Mouse (Mus musculus) large intestine, adult 2 months (tissue): ENCODE results near the gene Ess2. TPM values are rescaled to one million over a fixed set of nuclear protein-coding genes. Genes with fewer than 3 reads are reported as not detected.

Source experiments
- DNase-seq: peaks from one replicate; pipeline ENCODE4 v3.0.0-alpha.2; 2012; ENCODE audit warnings: low read depth, low spot score
- WGBS: fragments of 180-500 bp; shearing (Covaris S2); methylation state at CpG from one replicate; pipeline ENCODE4 v1.1.7; 2018; 5-methylcytosine and 5-hydroxymethylcytosine counted together
- polyA plus RNA-seq: library from polyadenylated mRNA; depleted of rRNA; stranded (reverse); fragments of >200 nt; gene quantifications from 2 replicates; pipeline ENCODE4 v1.2.3, GENCODE M21; 2012

The Ess2 gene
- polyA plus RNA-seq, 1 experiment = 12.1 TPM

DNA sequence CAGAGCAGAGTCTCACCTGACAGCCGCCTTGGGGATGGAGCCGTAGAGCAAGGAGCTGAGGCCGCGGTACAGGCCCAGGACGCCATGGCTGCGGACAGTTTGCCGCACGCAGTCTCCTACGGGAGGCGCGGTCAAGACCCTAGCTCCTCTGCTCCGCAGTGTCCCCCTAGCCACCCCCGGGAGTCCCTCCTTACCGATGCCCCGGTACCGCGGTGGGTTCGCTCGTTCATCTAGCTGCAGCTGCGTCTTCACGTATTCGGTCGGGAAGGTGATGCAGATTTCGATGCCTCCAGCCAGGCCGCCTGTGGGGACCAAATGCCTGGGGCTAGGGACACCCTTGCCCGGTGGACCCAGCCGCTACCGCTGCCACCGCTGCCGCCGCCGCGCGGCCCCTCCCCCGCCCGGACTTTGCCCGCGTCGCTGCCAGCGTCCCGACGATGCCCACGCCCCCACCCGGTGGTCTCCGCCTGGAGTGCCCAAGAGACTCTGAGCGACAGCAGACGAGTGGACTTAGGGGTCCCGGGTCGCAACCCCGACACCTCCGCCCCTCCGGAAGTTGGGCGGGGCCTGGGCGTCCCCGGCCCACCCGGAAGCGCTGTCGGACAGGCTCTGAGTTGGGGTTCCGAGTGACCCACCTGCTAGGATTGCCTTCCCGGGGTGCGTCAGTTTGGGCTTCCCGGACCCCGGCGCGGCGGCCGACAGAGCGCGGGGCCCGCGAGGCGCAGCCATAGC lies 16.4 kb upstream of the Ess2 start:
- WGBS = 1% methylated on average over 66 of the region's 72 CpGs
- DNase-seq = no peak

DNA sequence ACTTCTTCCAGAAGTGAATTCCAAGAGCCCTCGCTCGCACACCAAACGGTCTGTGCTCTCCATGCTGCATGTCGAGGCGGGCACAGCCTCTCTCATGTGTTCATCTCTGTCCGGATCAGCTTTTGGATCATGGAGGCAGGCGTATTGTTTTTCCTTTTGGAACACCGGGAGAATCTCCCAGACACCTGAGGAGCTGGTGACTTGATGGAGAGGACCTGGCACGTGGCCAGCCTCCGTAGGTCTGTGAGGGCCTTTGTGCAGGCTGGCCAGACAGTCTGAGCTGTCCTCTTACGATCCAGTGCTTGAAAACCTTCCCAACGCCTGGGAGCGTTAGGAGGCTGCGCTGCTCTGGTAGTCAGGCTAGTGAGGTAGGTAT lies 11.0 kb upstream of the Ess2 start:
- no peak for DNase-seq
- WGBS = under 1% methylated on average over 14 of the region's 14 CpGs

GRCm38 (mm10) chr16:17921325-17922162 lies 10.4 kb upstream of the Ess2 start:
- DNase-seq = peak; percentile 85
- whole genome bisulfite sequencing = under 1% methylated on average over 47 of the region's 47 CpGs

DNA sequence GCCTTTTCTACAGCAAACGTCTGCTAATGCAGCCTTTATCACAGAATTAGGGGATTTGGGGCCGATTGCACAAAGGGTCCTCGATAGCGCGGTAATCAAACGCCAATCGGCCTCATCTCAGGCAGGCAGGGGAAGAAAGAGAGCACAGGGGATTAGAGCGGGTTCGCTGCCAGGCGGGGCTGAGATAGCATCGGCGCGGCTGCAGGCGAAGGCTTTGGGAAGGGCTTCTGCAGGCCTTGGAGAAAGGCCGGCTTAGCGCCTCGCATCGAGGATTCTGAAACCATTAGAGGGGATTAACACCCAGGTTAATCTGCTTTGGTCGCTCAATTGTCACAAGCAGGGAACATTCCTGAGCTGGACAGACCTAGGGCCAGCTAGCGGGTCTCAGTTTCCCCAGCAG lies 9.4 kb upstream of the Ess2 start:
- no peak for DNase-seq
- WGBS = 47% methylated on average over 20 of the region's 20 CpGs

GRCm38 (mm10) chr16:17914307-17915249 lies 3.4 kb upstream of the Ess2 start, which contains the start of gene Gsc2:
Gene Gsc2, minus strand, starts transcription at chr16:17915059.
- no peak for DNase-seq
- WGBS = 1% methylated on average over 105 of the region's 106 CpGs

- no peak for DNase-seq
- WGBS = 93% methylated on average over 14 of the region's 14 CpGs
Observed at GRCm38 (mm10) chr16:17898462-17898861, 12.7 kb downstream of the Ess2 start, which contains the start of the genes Dgcr2 and Tssk2. Gene Dgcr2, minus strand, starts transcription at chr16:17898562. Gene Tssk2, plus strand, starts transcription at chr16:17898637.

DNA sequence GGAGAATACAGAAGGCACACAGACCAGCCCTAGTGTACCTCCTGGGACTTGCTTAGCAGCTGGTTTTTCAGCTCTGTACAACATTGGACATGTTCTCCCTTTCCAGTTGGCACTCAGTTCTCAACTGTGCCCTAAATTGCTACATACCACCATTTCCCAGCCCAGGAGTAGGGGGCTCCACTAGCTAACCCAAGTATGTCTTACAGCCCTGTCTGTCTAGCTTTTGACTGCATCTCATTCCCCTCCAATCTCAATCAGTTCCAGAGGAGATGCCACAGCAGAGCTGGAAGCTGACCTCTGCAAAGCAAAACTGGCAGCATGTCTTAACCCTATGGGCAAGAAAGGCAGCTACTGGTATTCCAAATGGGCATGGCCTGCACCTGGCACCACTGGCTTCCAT lies 15.1 kb downstream of the Ess2 start:
- DNase-seq = no peak

- 87% methylated on average over 2 of the region's 2 CpGs for WGBS
- no peak for DNase-seq
Observed at GRCm38 (mm10) chr16:17893923-17894322, 17.2 kb downstream of the Ess2 start, which contains the start of gene Tssk1. Gene Tssk1, plus strand, starts transcription at chr16:17894223.

- no peak for DNase-seq
- WGBS = 14% methylated on average over 3 of the region's 3 CpGs
Observed at GRCm38 (mm10) chr16:17892606-17893005, 18.5 kb downstream of the Ess2 start.

- WGBS = under 1% methylated on average over 38 of the region's 38 CpGs
Observed at GRCm38 (mm10) chr16:17891567-17891959, 19.6 kb downstream of the Ess2 start, which contains the start of gene Gm20518. Gene Gm20518, minus strand, starts transcription at chr16:17891671.

DNA sequence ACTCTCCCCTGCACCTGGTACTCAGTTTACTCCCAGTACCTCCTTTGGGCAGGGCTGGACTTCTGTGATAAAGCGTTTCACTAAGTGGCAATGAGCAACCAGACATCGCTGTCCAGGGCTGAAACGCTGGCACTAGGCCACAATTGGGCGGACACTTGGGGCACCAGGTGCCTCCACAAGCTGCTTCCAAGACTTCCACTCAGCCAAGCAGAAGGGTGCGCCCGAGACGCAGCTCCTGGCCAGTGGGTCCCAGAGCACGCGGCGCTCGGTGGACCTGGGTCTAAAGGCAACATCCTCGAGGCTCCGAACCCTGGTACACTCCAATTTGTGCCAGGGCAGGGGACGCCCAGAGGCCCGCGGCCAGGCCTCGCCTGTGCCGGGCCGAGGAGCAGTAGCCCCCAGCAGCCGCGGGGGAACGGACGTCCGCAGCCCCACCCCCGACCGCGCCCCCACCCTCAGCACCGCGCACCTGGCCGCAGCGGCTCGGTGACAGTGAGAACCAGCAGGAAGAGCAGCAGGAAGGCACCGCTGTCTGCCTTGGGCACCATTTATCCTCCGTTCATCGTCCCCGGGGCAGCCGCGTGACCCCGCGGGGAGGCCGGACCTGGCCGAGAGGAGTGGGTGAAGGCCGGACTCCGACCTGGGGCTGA lies 20.1 kb downstream of the Ess2 start:
- WGBS = under 1% methylated on average over 44 of the region's 44 CpGs
- DNase-seq = peak; percentile 89

More at GRCm38 (mm10) chr16:17891567-17891959, 19.6 kb downstream of the Ess2 start, which contains the start of gene Gm20518:
- DNase-seq = peak; percentile 91

DNA sequence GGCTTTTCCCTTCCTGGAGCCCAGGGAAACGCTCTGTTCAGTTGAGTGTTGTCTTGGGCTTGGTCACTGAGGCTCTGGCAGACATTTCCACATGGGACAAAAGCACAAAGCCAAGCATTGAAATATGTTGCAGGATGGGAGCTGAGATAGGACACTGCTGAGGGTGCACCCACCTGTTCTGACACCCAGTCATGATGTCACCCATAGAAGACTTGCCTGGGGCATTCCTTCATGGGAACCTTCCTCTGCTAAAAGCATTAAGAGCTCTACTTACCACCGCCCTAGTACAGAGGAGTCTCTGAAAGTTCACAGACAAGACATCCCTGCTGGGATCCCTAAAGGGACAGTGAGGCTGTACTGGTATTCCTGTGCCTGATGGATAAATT lies 20.8 kb downstream of the Ess2 start:
- 21% methylated on average over 2 of the region's 2 CpGs for WGBS

GRCm38 (mm10) chr16:17889689-17890341 lies 21.3 kb downstream of the Ess2 start:
- no peak for DNase-seq
- WGBS = 57% methylated on average over 6 of the region's 6 CpGs

More for the DNA sequence above, 20.8 kb downstream of the Ess2 start:
- DNase-seq = no peak

DNA sequence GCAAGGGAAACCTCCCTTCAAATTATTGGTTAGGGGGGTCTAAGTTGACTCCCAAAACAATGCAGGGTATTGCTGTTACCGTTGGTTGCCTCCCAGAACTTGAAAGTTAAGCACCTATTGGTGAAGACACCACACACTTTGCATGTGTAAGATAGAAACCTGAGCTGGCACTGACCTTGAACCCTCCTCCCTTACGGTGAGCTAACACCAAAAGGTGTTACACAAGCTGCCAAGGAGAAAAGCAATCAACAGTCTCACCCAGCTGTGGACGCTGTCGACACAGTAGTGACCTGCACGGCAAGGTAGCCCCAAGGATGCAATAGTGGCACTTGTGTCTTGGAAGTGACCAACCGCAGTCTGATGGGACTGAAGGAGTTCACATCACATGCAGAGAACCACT lies 27.0 kb downstream of the Ess2 start:
- DNase-seq = no peak
- 52% methylated on average over 6 of the region's 6 CpGs for WGBS

GRCm38 (mm10) chr16:17882196-17882595 lies 29.0 kb downstream of the Ess2 start:
- no peak for DNase-seq

- 81% methylated on average over 4 of the region's 4 CpGs for WGBS
- no peak for DNase-seq
Observed at GRCm38 (mm10) chr16:17879571-17879970, 31.6 kb downstream of the Ess2 start.

- DNase-seq = no peak
- 98% methylated on average over 1 of the region's 1 CpGs for WGBS
Observed at GRCm38 (mm10) chr16:17876096-17876495, 35.1 kb downstream of the Ess2 start.

GRCm38 (mm10) chr16:17875174-17875573 lies 36.0 kb downstream of the Ess2 start:
- no peak for DNase-seq
- 53% methylated on average over 4 of the region's 4 CpGs for WGBS

- WGBS = 85% methylated on average over 4 of the region's 4 CpGs
- DNase-seq = no peak
Observed at GRCm38 (mm10) chr16:17872995-17873394, 38.2 kb downstream of the Ess2 start.
